Mouse (Mus musculus) lung, adult 2 months (tissue): ENCODE data around the gene Sox13.

Experiments
- CTCF ChIP-seq: fragments of 200-500 bp; IDR thresholded peaks from 2 replicates; pipeline ENCODE4 v1.5.1; 2011; ENCODE audit warnings: mild to moderate bottlenecking, low read length, control low read depth; ENCODE audit not compliant: insufficient read depth
- POLR2A ChIP-seq: fragments of 200-500 bp; IDR thresholded peaks from 2 replicates; pipeline ENCODE4 v1.6.1; 2011; ENCODE audit warnings: low read depth, mild to moderate bottlenecking, control low read depth, low read length, borderline replicate concordance; ENCODE audit errors: extremely low read depth

DNA sequence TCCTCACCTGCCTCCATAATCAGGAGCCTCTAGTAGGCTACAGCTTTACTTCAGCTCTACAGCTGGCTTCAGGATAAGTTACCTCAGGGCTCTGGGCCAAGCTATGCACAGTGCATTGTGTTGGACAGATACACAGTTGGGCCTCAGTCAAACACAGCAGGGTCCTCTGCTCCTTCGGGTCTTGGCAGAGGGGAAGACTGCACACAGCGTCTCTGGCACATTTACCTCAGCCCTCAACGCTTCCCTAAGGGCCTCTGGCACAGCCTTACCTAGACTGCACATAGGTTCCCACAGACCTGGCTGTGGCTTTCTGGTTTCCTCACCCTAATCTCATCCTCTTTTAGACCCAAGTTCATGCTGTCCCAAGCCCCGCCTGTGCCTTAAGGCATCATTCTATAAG, 22.1 kb upstream of the Sox13 start:
- TF ChIP-seq CTCF (no peak), POLR2A (no peak)
